Mouse (Mus musculus): Measurements from ENCODE around the gene Nans. TPM values are rescaled to one million over a fixed set of nuclear protein-coding genes. Genes with fewer than 3 reads are reported as not detected.

Nans gene
- polyA plus RNA-seq, 2 experiments: 82.4 to 84.5 TPM

DNA sequence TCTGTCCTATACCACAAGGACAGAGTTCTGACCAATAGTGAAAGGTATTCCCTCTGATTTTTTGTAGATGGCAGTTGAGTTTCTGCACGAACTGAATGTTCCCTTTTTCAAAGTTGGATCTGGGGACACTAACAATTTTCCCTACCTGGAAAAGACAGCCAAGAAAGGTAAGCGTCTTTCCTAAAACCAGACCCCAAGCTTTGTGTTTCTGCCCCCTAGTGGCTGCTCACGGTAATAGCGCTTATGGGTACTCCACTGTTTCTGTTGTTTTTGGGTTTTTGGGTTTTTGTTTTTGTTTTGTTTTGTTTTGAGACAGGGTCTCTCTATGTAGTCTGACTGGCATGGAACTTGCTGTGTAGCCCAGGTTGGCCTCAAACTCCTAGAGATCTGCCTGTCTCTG lies 9.9 kb downstream of the Nans start:
- Histone ChIP-seq H3K4me3 (replicated peaks; ENCODE audit: low read length) (no peak overlapping the region), H3K27me3 (ENCODE audit: control insufficient read depth, insufficient read depth, low read length) (no peaks in the 10 kb centered on the region), H3K9ac (ENCODE audit: low read depth, low read length, severe bottlenecking) (no peak overlapping the region), H3K27ac (replicated peaks; ENCODE audit: low read depth, low read length) (no peak overlapping the region), H3K4me1 (ENCODE audit: control insufficient read depth, insufficient read depth, low read length) (no peaks in the 10 kb centered on the region), H3K36me3 (ENCODE audit: control insufficient read depth, insufficient read depth, low read length) (peaks cover 78% of the 10 kb centered on the region), H3K4me2 (replicated peaks; ENCODE audit: low read depth, low read length, severe bottlenecking) (no peak overlapping the region), H3K9me3 (ENCODE audit: control insufficient read depth, low read length) (no peaks in the 10 kb centered on the region)
- no peak for TF ChIP-seq POLR2A (IDR thresholded peaks at IDR 0.05; ENCODE audit: borderline replicate concordance, extremely low read depth, insufficient read depth, insufficient read length)
- no peak for ATAC-seq (ENCODE audit: low FRiP score, low read depth)
- 7% methylated on average over 4 of the region's 4 CpGs for WGBS
- DNase-seq (ENCODE audit: low spot score): peak; percentile 39

DNA sequence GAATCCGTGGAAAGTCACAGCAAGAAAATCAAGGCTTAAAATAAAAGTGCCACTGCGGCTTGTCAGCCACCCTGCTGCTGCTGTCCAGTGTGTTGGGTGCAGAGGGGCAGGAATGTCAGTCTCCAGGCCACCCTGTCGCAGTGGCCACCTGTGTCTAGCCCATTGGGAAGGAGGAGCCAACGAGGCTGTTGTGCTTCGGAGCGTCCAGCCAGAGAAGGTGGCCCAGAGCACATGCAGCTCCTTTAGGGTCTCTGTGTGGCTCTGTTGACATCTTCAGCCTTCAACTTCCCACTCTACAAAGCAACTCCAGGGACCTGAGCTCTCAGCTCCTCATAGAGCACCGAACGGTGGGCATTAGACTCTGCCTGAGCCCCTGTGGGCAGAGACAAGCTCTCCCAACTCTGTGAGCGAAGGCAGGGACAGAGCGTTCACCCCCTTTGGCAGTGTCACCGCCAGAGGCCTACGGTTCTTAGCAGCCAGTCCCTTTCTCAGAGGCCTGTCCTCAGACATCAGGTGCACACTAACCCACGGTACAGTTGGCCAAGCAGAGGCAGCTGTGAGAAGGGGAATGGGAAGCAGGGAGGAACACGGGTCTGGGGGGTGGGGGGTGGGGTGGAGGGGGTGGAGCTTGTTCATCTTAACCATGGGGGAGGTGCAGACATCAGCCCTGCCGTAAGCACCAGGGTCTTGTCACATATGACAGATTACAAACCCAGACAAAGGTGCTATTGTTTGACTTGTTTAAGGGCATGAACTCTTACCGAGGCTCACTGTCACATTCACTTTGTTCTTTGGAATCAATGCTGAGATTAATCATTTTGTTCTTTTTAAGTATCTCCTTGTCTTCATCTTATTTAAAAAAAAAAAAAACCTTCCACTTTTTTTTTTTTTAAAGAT lies 13.8 kb downstream of the Nans start:
- no peaks in the 10 kb centered on the region for H3K4me1 ChIP-seq (ENCODE audit: control insufficient read depth, insufficient read depth, low read length)
- no peak for ATAC-seq (ENCODE audit: low FRiP score, low read depth)
- no peak for DNase-seq (ENCODE audit: low spot score)
- H3K4me2 ChIP-seq (replicated peaks; ENCODE audit: low read depth, low read length, severe bottlenecking): no peak overlapping the region
- TF ChIP-seq POLR2A (IDR thresholded peaks at IDR 0.05; ENCODE audit: borderline replicate concordance, extremely low read depth, insufficient read depth, insufficient read length): no peak
- H3K27me3 ChIP-seq (ENCODE audit: control insufficient read depth, insufficient read depth, low read length): peaks cover 5% of the 10 kb centered on the region; the same call in 1 of the 2 replicates
- 80% methylated on average over 16 of the region's 16 CpGs for WGBS
- H3K27ac ChIP-seq (replicated peaks; ENCODE audit: low read depth, low read length): no peak overlapping the region
- no peak overlapping the region for H3K9ac ChIP-seq (ENCODE audit: low read depth, low read length, severe bottlenecking)
- no peaks in the 10 kb centered on the region for H3K9me3 ChIP-seq (ENCODE audit: control insufficient read depth, low read length)
- peaks cover 56% of the 10 kb centered on the region for H3K36me3 ChIP-seq (ENCODE audit: control insufficient read depth, insufficient read depth, low read length)
- no peak overlapping the region for H3K4me3 ChIP-seq (replicated peaks; ENCODE audit: low read length)

DNA sequence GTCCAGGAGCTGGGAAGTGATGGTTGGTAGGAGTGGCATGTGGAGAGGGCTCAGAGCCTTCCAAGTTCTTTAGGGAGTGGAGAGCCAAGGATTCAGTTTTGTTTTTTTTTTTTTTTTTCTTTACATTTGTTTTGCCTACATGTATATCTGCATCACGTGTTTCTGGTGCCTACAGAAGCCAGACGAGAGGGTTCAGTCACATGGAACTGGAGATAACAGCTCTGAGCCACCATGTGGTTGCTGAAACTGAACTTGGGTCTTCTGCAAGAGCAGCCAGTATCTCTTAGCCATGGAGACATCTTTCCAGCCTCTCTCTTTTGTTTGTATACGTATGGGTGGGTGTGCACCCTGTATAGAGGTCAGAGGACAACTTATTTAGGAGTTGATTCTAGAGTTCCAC lies 14.8 kb downstream of the Nans start:
- WGBS: 94% methylated on average over 3 of the region's 3 CpGs
- Histone ChIP-seq H3K9ac (ENCODE audit: low read depth, low read length, severe bottlenecking) (no peak overlapping the region), H3K4me2 (replicated peaks; ENCODE audit: low read depth, low read length, severe bottlenecking) (no peak overlapping the region), H3K9me3 (ENCODE audit: control insufficient read depth, low read length) (no peaks in the 10 kb centered on the region), H3K27ac (replicated peaks; ENCODE audit: low read depth, low read length) (no peak overlapping the region), H3K36me3 (ENCODE audit: control insufficient read depth, insufficient read depth, low read length) (peaks cover 50% of the 10 kb centered on the region), H3K4me1 (ENCODE audit: control insufficient read depth, insufficient read depth, low read length) (no peaks in the 10 kb centered on the region), H3K4me3 (replicated peaks; ENCODE audit: low read length) (no peak overlapping the region), H3K27me3 (ENCODE audit: control insufficient read depth, insufficient read depth, low read length) (peaks cover 5% of the 10 kb centered on the region; the same call in 1 of the 2 replicates)
- ATAC-seq (ENCODE audit: low FRiP score, low read depth): no peak
- no peak for TF ChIP-seq POLR2A (IDR thresholded peaks at IDR 0.05; ENCODE audit: borderline replicate concordance, extremely low read depth, insufficient read depth, insufficient read length)
- no peak for DNase-seq (ENCODE audit: low spot score)

DNA sequence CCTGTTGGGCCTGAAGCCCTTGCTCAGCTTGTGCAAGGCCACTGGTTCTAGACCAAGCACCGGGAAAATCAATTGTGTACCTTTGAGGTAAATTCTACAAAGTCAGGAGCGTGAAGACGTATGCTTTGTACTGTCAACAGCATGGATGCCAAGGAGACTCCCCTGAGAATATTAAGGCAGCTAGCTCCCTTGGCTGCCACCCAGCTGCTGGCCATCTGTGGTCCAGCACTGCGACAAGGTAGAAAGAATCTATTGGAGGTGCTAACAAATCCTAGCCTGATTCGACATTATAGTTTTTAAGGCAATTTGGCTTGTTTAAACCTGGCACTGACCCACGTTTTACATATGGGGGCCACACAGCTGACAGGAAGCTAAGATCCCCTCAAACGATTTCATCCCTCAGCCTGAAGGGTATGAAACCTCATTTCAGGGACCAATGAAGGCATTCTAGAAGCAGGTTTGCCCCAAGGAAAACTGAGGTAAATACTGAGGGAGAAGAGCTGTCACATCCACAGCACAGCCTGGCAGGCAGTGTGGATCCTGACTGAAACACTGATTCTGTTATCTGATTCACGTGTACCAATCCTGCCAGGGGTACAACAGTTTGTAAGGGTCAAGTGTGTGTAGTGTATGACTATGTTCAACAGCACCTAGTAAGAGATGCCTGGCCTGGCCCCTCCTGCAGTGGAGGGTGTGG lies 16.5 kb downstream of the Nans start:
- 52% methylated on average over 8 of the region's 8 CpGs for WGBS
- TF ChIP-seq POLR2A (IDR thresholded peaks at IDR 0.05; ENCODE audit: borderline replicate concordance, extremely low read depth, insufficient read depth, insufficient read length): no peak
- H3K36me3 ChIP-seq (ENCODE audit: control insufficient read depth, insufficient read depth, low read length): peaks cover 37% of the 10 kb centered on the region
- no peaks in the 10 kb centered on the region for H3K9me3 ChIP-seq (ENCODE audit: control insufficient read depth, low read length)
- ATAC-seq (ENCODE audit: low FRiP score, low read depth) (no peak), DNase-seq (ENCODE audit: low spot score) (no peak)
- H3K27ac ChIP-seq (replicated peaks; ENCODE audit: low read depth, low read length): no peak overlapping the region
- H3K4me2 ChIP-seq (replicated peaks; ENCODE audit: low read depth, low read length, severe bottlenecking): no peak overlapping the region
- peaks cover 5% of the 10 kb centered on the region; the same call in 1 of the 2 replicates for H3K27me3 ChIP-seq (ENCODE audit: control insufficient read depth, insufficient read depth, low read length)
- H3K4me1 ChIP-seq (ENCODE audit: control insufficient read depth, insufficient read depth, low read length): no peaks in the 10 kb centered on the region
- no peak overlapping the region for H3K4me3 ChIP-seq (replicated peaks; ENCODE audit: low read length)
- H3K9ac ChIP-seq (ENCODE audit: low read depth, low read length, severe bottlenecking): no peak overlapping the region

DNA sequence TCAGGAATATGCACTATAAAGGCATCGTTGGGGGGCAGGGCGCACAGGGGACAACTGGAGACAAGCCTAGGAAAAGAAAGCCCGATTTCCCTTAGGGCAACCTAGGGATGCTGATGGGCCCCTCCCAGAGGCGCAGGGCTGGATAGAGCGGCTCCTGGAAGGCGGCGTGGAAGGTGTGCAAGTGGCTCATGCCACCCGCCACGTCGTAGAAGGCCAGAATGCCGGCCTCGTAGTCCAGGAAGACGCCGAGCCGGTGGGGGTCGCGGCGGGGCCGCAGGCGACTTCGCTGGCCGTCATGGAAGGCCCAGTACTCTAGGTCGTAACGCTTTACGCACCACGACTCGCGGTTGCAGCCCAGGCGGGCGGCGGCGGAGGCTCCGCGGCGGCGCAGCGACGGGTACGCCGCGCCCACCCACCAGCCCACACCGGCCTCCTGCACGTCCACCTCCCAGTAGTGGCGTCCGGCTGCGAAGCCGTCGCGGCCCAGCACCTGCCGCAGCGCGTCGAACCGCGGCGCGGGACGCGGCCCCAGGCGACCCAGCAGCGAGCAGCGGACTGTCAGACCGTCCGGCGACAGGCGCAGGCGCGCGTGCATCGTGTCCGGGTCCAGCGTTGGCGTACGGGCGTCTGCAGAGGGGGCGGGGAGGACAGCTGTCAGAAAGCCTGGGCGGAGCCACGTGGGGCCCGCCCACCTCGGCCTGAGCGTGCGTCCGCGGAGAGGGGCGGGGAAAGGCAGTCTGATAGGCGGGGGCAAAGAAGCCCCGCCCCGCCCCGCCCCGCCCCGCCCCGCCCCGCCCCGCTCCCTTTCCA lies 18.0 kb downstream of the Nans start:
- peak; percentile 96 for ATAC-seq (ENCODE audit: low FRiP score, low read depth)
- 1% methylated on average over 70 of the region's 94 CpGs for WGBS

More for the DNA sequence above, 18.0 kb downstream of the Nans start:
- Histone ChIP-seq H3K27ac (replicated peaks; ENCODE audit: low read depth, low read length) (no peak overlapping the region), H3K4me1 (ENCODE audit: control insufficient read depth, insufficient read depth, low read length) (no peaks in the 10 kb centered on the region), H3K9me3 (ENCODE audit: control insufficient read depth, low read length) (no peaks in the 10 kb centered on the region), H3K9ac (ENCODE audit: low read depth, low read length, severe bottlenecking) (peak overlapping the region; percentile 45), H3K4me3 (replicated peaks; ENCODE audit: low read length) (peak overlapping the region; percentile 65), H3K36me3 (ENCODE audit: control insufficient read depth, insufficient read depth, low read length) (peaks cover 22% of the 10 kb centered on the region), H3K27me3 (ENCODE audit: control insufficient read depth, insufficient read depth, low read length) (peaks cover 5% of the 10 kb centered on the region; the same call in 1 of the 2 replicates), H3K4me2 (replicated peaks; ENCODE audit: low read depth, low read length, severe bottlenecking) (peak overlapping the region; percentile 94)
- peak; percentile 94 for DNase-seq (ENCODE audit: low spot score)
- 0 out of 2 replicates have a peak, but pooled peaks have one; percentile 12 for TF ChIP-seq POLR2A (IDR thresholded peaks at IDR 0.05; ENCODE audit: borderline replicate concordance, extremely low read depth, insufficient read depth, insufficient read length)

All from limb, embryonic 14.5 days (tissue).